Mouse (Mus musculus) neural tube, embryonic 11.5 days (tissue): Measurements from ENCODE around the gene Olfr933. TPM values are rescaled to one million over a fixed set of nuclear protein-coding genes. Genes with fewer than 3 reads are reported as not detected.

ENCODE experiments used
- ATAC-seq: fragments of 200-750 bp; cut with Nextera tagmentation; 2 replicates; pipeline ENCODE4 v1.8.0; 2017; ENCODE audit warnings: moderate number of reproducible peaks, mild to moderate bottlenecking, moderate TSS enrichment, moderate library complexity; ENCODE audit not compliant: insufficient read depth, low FRiP score, low TSS enrichment
- DNase-seq: peaks from one replicate; pipeline ENCODE4 v3.0.0-alpha.2; 2015; ENCODE audit warnings: low spot score
- H3K27ac ChIP-seq: fragments of 300-500 bp; sonication (generic); 2 replicates; pipeline ENCODE4 v1.5.1; 2014; ENCODE audit warnings: low read depth, mild to moderate bottlenecking, low read length
- H3K27me3 ChIP-seq: fragments of 300-500 bp; sonication (generic); 2 replicates; pipeline ENCODE4 v1.6.1; 2014; ENCODE audit warnings: mild to moderate bottlenecking, low read length, mixed read lengths; ENCODE audit not compliant: control insufficient read depth, insufficient read depth
- H3K36me3 ChIP-seq: fragments of 300-500 bp; sonication (generic); 2 replicates; pipeline ENCODE4 v1.6.1; 2014; ENCODE audit warnings: mild to moderate bottlenecking, low read length, moderate library complexity, mixed read lengths; ENCODE audit not compliant: control insufficient read depth, insufficient read depth
- H3K4me1 ChIP-seq: fragments of 300-500 bp; sonication (generic); 2 replicates; pipeline ENCODE4 v1.6.1; 2014; ENCODE audit warnings: low read length, mixed read lengths; ENCODE audit not compliant: control insufficient read depth, insufficient read depth
- H3K4me2 ChIP-seq: fragments of 300-500 bp; sonication (generic); 2 replicates; pipeline ENCODE4 v1.6.1; 2014; ENCODE audit warnings: low read depth, mild to moderate bottlenecking, moderate library complexity
- H3K4me3 ChIP-seq: fragments of 300-500 bp; sonication (generic); 2 replicates; pipeline ENCODE4 v1.5.1; 2014; ENCODE audit warnings: low read depth, low read length
- H3K9ac ChIP-seq: fragments of 300-500 bp; sonication (generic); 2 replicates; pipeline ENCODE4 v1.6.1; 2014; ENCODE audit warnings: mild to moderate bottlenecking, low read length
- H3K9me3 ChIP-seq: fragments of 300-500 bp; sonication (generic); 2 replicates; pipeline ENCODE4 v1.6.1; 2016; ENCODE audit warnings: low read length; ENCODE audit not compliant: control insufficient read depth
- WGBS: fragments of 180-500 bp; shearing (Covaris S2); extraction: QIAGEN DNeasy Blood & Tissue Kit; methylation state at CpG from one replicate; pipeline ENCODE4 v1.1.7; 2014; 5-methylcytosine and 5-hydroxymethylcytosine counted together
- polyA plus RNA-seq: library from polyadenylated mRNA; unstranded; fragments of >200 nt; fragmentation: Nextera tagmentation; extraction: Ambion mirVana; gene quantifications from 2 replicates; pipeline ENCODE4 v1.2.1, GENCODE M21; 2014

Gene Olfr933
- not detected in 2 replicates for polyA plus RNA-seq

DNA sequence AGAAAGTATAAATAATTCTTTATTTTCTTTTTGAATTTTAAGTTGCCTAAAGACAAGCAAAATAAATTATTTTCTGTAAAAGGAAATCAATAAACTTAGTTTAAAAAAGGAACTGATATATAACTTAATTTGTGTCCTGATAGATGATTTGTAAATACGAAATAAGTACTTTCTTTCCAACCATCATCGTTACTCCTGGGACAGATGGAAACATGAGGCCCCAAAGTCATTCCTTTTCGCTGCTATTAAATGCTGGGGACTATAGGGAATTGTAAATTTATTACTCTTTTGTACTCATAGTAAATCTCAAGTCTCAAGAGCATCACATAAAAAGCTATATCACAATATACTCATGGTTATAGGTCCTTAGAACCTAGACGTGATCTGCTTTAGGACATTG lies at the start of gene Olfr933:
Gene Olfr933 (plus strand): TSS at position 301 of the 400 bp plus-strand sequence.
- Histone ChIP-seq H3K4me2 (no peak within 1 kb of the TSS), H3K4me1 (no peaks in the 10 kb centered on the region), H3K27ac (no peak within 1 kb of the TSS), H3K9me3 (no peaks in the 10 kb centered on the region), H3K4me3 (no peak within 1 kb of the TSS), H3K9ac (no peak within 1 kb of the TSS), H3K36me3 (no peaks in the 10 kb centered on the region), H3K27me3 (no peaks in the 10 kb centered on the region)
- ATAC-seq (no peak), DNase-seq (no peak)
- WGBS: 84% methylated on average over 4 of the region's 4 CpGs

DNA sequence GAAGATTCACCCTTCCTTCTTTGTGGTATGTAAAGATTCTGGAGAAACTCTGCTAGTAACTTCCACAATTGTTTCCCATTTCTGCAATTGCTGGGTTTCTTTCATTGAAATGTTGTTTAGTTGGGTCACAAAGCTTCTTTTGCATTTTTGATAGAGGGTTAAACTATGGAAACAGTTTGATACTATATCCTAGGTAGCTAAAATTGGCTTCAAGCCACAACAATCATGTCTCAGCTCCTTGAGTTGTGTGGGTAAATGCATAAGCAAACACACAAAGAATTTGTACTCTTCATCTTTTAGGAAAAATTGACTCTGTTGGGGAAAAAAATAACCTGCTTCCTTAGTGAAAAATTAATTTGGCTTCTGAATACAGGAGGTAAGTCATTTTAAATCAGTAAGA lies 42.6 kb upstream of the Olfr933 start, which contains the start of gene Olfr930:
Gene Olfr930 (plus strand): TSS at position 301 of the 400 bp plus-strand sequence.
- H3K27me3 ChIP-seq: no peaks in the 10 kb centered on the region
- H3K4me3 ChIP-seq: no peak within 1 kb of the TSS
- H3K4me2 ChIP-seq: no peak within 1 kb of the TSS
- no peaks in the 10 kb centered on the region for H3K4me1 ChIP-seq
- no peaks in the 10 kb centered on the region for H3K9me3 ChIP-seq
- no peak within 1 kb of the TSS for H3K9ac ChIP-seq
- ATAC-seq (no peak), DNase-seq (no peak)
- H3K36me3 ChIP-seq: no peaks in the 10 kb centered on the region
- H3K27ac ChIP-seq: no peak within 1 kb of the TSS

DNA sequence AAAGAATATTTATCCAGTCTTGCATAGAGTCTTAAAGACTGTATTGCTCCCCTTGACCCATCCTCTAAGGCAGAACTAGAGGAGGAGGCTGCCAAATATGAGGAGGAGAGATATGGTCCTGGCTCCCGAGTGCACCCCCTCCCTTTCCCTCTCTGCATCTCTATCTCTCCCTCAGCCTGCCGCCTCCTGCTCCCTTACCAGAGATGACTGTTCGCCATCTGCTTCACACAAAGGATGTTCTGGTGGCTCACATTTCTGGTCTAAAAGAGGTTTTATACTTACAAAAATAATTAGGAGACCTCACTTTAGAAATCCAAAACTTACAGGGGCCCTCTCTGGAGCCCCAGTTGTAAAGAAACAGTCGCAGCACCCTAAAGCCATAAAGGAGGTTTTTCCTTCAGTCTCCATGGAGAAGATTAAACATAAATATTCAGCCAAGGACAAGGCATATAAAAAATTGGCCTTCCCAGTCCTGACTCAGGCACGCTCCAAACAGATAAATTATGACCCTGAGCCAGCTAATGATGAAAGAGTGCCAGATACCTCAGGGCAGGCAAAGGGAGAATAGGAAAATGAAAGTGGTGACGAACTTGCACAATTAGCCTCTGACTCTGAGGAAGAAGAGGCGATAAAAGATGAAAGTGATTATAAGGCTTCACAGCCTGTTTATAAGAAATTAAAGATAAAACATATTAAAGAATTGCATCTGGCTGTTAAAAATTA lies 18.6 kb upstream of the Olfr933 start:
- DNase-seq (no peak), ATAC-seq (0 out of 2 replicates have a peak, but pooled peaks have one; percentile 35)
- Histone ChIP-seq H3K9me3 (no peaks in the 10 kb centered on the region), H3K4me3 (no peak overlapping the region), H3K27me3 (no peaks in the 10 kb centered on the region), H3K27ac (no peak overlapping the region), H3K4me1 (no peaks in the 10 kb centered on the region), H3K4me2 (no peak overlapping the region), H3K36me3 (no peaks in the 10 kb centered on the region), H3K9ac (no peak overlapping the region)
- WGBS: 61% methylated on average over 7 of the region's 7 CpGs

DNA sequence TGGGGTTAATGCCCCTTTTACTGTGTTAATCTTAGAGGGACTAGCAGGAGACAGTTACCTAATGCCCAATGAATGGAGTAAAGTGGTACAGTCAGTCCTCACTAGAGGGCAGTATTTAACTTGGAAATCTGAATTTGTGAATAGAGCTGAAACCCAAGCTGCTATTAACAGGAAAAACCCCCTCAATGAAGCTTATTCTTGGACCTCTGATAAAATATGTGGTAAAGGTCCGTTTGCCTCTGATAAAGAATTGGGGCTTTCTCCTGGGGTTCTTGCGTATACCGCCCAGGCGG lies 18.0 kb upstream of the Olfr933 start:
- Histone ChIP-seq H3K4me2 (no peak overlapping the region), H3K4me1 (no peaks in the 10 kb centered on the region), H3K4me3 (no peak overlapping the region), H3K27me3 (no peaks in the 10 kb centered on the region), H3K9ac (no peak overlapping the region), H3K9me3 (no peaks in the 10 kb centered on the region), H3K36me3 (no peaks in the 10 kb centered on the region), H3K27ac (no peak overlapping the region)
- DNase-seq (no peak), ATAC-seq (no peak)
- 86% methylated on average over 4 of the region's 4 CpGs for WGBS

DNA sequence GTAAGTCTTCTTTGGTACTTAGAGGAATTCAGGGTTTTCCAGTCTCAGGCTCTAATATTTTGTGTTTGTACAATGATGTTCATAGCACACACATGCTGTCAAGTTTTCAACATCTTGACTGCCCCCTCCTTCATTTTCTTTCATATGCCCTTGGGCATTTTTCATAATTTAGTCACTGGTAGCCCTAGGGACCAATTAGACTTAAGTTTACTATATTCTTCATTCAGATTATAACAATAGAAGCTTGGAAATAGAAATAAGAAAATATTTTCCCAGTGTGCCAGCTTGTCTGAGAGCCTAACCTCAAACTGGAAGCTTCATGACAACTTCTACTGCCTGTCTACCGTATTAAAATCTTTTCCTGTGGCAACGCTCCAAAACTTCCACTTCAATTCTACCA lies 16.1 kb downstream of the Olfr933 start, which contains the start of gene Olfr934:
Gene Olfr934 (minus strand): TSS at position 101 of the 400 bp plus-strand sequence.
- H3K4me3 ChIP-seq: no peak within 1 kb of the TSS
- no peaks in the 10 kb centered on the region for H3K27me3 ChIP-seq
- WGBS: 96% methylated on average over 2 of the region's 2 CpGs
- ATAC-seq: no peak
- H3K4me1 ChIP-seq: no peaks in the 10 kb centered on the region
- no peak within 1 kb of the TSS for H3K4me2 ChIP-seq
- no peaks in the 10 kb centered on the region for H3K9me3 ChIP-seq
- H3K36me3 ChIP-seq: no peaks in the 10 kb centered on the region
- no peak within 1 kb of the TSS for H3K27ac ChIP-seq
- no peak for DNase-seq
- no peak within 1 kb of the TSS for H3K9ac ChIP-seq

DNA sequence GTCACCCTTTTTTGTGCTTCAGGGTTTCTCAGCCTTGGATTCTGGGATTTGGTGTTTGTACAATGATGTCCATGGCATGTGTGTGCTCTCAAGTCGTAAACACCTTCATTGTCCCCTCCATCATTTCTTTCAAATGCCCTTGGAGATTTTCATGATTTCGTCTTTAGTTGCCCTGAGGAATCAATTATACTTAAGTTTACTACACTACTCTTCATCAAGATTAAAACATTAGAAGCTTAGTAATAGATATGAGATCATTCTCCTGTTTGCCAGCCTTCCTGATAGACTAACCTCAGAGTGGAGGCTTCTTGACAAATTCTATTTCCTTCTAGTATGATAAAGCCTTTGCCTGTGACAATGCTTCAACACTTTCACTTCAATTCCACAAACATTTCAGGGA lies 27.5 kb downstream of the Olfr933 start, which contains the start of gene Olfr935:
Gene Olfr935 (minus strand): TSS at position 101 of the 400 bp plus-strand sequence.
- DNase-seq (no peak), ATAC-seq (no peak)
- WGBS: 86% methylated on average over 2 of the region's 2 CpGs
- H3K27ac ChIP-seq: no peak within 1 kb of the TSS
- H3K36me3 ChIP-seq: no peaks in the 10 kb centered on the region
- H3K4me1 ChIP-seq: no peaks in the 10 kb centered on the region
- H3K4me2 ChIP-seq: no peak within 1 kb of the TSS
- no peaks in the 10 kb centered on the region for H3K9me3 ChIP-seq
- H3K9ac ChIP-seq: no peak within 1 kb of the TSS
- no peak within 1 kb of the TSS for H3K4me3 ChIP-seq
- H3K27me3 ChIP-seq: no peaks in the 10 kb centered on the region

DNA sequence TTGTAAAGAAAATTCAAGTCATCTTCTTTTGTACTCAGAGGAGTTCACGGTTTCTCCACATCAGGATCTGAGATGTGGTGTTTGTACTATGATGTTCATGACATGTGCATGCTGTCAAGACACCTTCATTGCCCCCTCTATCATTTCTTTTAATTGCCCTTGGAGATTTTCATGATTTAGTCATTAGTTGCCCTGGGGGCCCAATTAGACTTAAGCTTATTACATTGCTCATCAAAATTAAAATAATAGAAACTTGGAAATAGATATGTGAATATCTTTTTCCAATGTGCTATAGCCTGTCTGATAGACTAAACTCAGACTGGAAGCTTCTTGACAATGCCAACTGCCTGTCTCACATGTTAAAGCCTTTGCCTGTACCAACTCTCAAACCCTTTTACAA lies 51.2 kb downstream of the Olfr933 start, which contains the start of gene Olfr146:
Gene Olfr146 (minus strand): TSS at position 101 of the 400 bp plus-strand sequence.
- Histone ChIP-seq H3K36me3 (no peaks in the 10 kb centered on the region), H3K4me3 (no peak within 1 kb of the TSS), H3K4me2 (no peak within 1 kb of the TSS), H3K27ac (no peak within 1 kb of the TSS), H3K9ac (no peak within 1 kb of the TSS), H3K9me3 (no peaks in the 10 kb centered on the region), H3K4me1 (no peaks in the 10 kb centered on the region), H3K27me3 (no peaks in the 10 kb centered on the region)
- DNase-seq: no peak
- no peak for ATAC-seq
- 89% methylated on average over 1 of the region's 1 CpGs for WGBS

Other genes with a start within 250 kb of the Olfr933 start
- not detected in 2 replicates for gene Olfr920, start 220.0 kb upstream of the Olfr933 start, polyA plus RNA-seq
- not detected in 2 replicates for gene Olfr921, start 199.2 kb upstream of the Olfr933 start, polyA plus RNA-seq
- gene Olfr922, start 157.7 kb upstream of the Olfr933 start, polyA plus RNA-seq: not detected in 2 replicates
- gene Olfr923, start 145.8 kb upstream of the Olfr933 start, polyA plus RNA-seq: not detected in 2 replicates
- gene Olfr924, start 127.9 kb upstream of the Olfr933 start, polyA plus RNA-seq: not detected in 2 replicates
- gene Olfr26, start 117.3 kb upstream of the Olfr933 start, polyA plus RNA-seq: not detected in 2 replicates
- not detected in 2 replicates for gene Olfr926, start 95.2 kb upstream of the Olfr933 start, polyA plus RNA-seq
- gene Olfr930, start 42.5 kb upstream of the Olfr933 start, polyA plus RNA-seq: not detected in 2 replicates
- gene Olfr934, start 16.0 kb downstream of the Olfr933 start, polyA plus RNA-seq: not detected in 2 replicates
- gene Olfr935, start 27.4 kb downstream of the Olfr933 start, polyA plus RNA-seq: not detected in 2 replicates
- gene Olfr146, start 51.1 kb downstream of the Olfr933 start, polyA plus RNA-seq: not detected in 2 replicates
- not detected in 2 replicates for gene Olfr937, start 92.6 kb downstream of the Olfr933 start, polyA plus RNA-seq
- not detected in 2 replicates for gene Olfr938, start 106.6 kb downstream of the Olfr933 start, polyA plus RNA-seq
- not detected in 2 replicates for gene Olfr27, start 155.8 kb downstream of the Olfr933 start, polyA plus RNA-seq
- not detected in 2 replicates for gene Olfr943, start 194.0 kb downstream of the Olfr933 start, polyA plus RNA-seq
- gene Olfr944, start 229.6 kb downstream of the Olfr933 start, polyA plus RNA-seq: not detected in 2 replicates